Mouse (Mus musculus): Measurements from ENCODE around the gene Add2.
"Not testable (repeated sequence)": the region's sequence is repeated elsewhere in the genome, so short reads cannot be mapped to it uniquely, and the experiment has no call there.

- TF ChIP-seq CTCF (IDR thresholded peaks at IDR 0.05; ENCODE audit: low read depth, low read length); POLR2A (IDR thresholded peaks at IDR 0.05; ENCODE audit: insufficient read depth, low read length); EP300 (IDR thresholded peaks at IDR 0.05; ENCODE audit: insufficient read depth, low read depth, low read length): not testable (repeated sequence)
Measured at GRCm38 (mm10) chr6:86014812-86015211, 13.7 kb upstream of the Add2 start.

All from ES-Bruce4 (cell line).